Mouse (Mus musculus): ENCODE results near the gene Dapl1. TPM values are rescaled to one million over a fixed set of nuclear protein-coding genes. Genes with fewer than 3 reads are reported as not detected.

Gene Dapl1
- polyA plus RNA-seq, 1 experiment from 2014 or later: 2.1 TPM

DNA sequence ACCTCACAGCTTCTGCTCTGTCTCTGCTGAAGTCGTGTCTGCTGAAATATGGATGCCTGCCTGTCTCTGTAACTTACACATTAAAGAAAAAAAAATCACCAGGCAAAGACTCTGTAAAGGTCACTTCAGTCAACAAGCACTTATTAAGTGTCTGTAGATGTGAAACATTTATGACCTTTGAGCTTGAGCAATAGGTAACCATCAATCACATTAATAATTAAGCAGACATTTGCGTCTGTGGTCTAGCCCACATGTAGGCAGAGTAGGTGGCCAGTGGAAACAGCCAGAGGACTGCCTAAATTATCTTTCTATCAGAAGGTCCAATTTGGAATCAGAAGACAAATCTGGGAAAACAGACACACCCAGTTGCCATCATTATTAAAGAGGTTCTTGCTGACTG is 32.8 kb upstream of the Dapl1 start:
- Histone ChIP-seq H3K9ac (replicated peaks) (no peak overlapping the region), H3K4me2 (no peak overlapping the region), H3K4me3 (replicated peaks) (no peak overlapping the region), H3K36me3 (no peaks in the 10 kb centered on the region), H3K27ac (no peak overlapping the region), H3K4me1 (replicated peaks) (no peaks in the 10 kb centered on the region), H3K27me3 (no peaks in the 10 kb centered on the region), H3K9me3 (no peaks in the 10 kb centered on the region)
- WGBS: 39% methylated on average over 2 of the region's 2 CpGs
- no peak for ATAC-seq (ENCODE audit: insufficient number of reproducible peaks, insufficient read depth, low FRiP score, low TSS enrichment, low read depth)

DNA sequence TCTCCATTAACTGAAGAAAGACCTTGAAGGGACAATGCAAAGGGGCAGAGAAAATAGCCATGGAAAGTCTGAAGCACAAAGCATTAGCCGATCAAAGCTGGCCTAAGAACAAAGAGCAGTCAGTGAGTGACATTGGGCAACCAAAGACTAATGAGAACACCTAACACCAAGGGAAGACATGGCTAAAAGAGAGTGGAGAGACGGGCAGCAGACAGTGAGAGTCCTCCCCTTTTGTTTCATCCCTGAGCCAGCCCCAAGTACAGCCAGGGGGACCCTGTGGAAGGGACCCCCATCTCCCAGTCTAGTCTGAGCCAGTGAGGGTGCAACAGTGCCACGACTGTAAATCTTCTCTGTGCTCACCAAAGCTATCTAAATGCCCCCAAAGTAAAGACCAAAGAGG is 32.4 kb upstream of the Dapl1 start:
- ATAC-seq (ENCODE audit: insufficient number of reproducible peaks, insufficient read depth, low FRiP score, low TSS enrichment, low read depth): no peak
- Histone ChIP-seq H3K27me3 (no peaks in the 10 kb centered on the region), H3K4me3 (replicated peaks) (no peak overlapping the region), H3K4me1 (replicated peaks) (no peaks in the 10 kb centered on the region), H3K36me3 (no peaks in the 10 kb centered on the region), H3K9ac (replicated peaks) (no peak overlapping the region), H3K4me2 (no peak overlapping the region), H3K9me3 (no peaks in the 10 kb centered on the region), H3K27ac (no peak overlapping the region)
- WGBS: 76% methylated on average over 3 of the region's 3 CpGs

DNA sequence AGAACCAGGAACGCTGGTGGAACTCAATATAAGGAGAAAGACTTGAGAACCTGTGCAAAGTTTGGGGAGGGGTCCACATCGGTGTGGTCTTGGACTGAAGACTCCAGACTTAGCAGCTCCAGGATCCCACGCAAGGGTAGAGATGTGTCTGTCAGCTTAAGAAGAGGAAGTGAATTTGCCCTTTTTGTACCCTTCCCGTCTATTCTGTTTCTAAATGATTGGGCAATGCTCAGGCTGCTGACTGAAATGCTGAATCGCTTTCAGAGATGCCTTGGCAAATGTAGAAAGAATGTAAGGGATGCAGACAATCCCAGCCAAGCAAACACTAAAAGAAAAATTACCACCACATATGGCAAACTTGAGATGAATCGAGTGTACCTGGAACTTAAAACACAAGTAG is 22.4 kb upstream of the Dapl1 start:
- H3K27me3 ChIP-seq: no peaks in the 10 kb centered on the region
- 88% methylated on average over 6 of the region's 6 CpGs for WGBS
- no peaks in the 10 kb centered on the region for H3K4me1 ChIP-seq (replicated peaks)
- no peak overlapping the region for H3K4me3 ChIP-seq (replicated peaks)
- no peak for ATAC-seq (ENCODE audit: insufficient number of reproducible peaks, insufficient read depth, low FRiP score, low TSS enrichment, low read depth)
- no peaks in the 10 kb centered on the region for H3K36me3 ChIP-seq
- H3K4me2 ChIP-seq: no peak overlapping the region
- 0 out of 2 replicates have a peak, but pooled peaks cover 3% of the 10 kb centered on the region for H3K9me3 ChIP-seq
- no peak overlapping the region for H3K9ac ChIP-seq (replicated peaks)
- H3K27ac ChIP-seq: no peak overlapping the region

DNA sequence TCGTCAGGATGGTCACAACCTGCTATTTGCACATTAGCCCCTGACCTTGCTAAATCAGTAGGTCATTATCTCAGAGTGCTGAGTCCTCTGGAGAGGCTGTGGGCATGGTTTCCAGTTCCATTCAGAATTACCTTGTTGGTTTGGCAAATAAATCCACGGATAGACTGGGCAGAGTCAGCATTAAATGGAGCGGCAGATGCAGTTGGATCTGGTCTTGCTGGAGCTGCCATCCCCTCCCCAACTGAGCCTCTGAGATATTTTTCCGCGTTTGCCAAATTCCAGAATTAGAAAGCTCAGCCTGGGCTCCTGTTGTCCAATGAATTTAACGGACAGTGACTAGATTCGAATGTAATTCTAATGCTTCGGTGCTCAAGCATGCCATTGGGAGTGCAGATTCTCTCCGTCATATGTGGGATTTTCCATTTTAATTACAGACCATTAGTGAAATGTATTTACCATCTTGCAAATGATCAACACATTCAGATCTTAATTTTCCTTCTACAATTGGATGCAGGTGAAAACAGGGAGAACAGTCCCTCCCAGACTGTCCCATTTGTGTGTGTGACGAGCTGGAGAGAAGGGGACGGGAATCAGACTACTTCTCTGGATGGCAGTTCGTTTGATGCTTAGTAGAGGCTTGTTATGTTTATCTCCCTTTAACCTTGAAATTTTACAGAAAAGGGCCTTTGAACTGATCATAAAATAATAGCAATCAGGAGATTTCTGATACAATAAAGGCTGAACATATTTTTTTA is 20.8 kb upstream of the Dapl1 start:
- Histone ChIP-seq H3K9ac (replicated peaks) (no peak overlapping the region), H3K4me1 (replicated peaks) (no peaks in the 10 kb centered on the region), H3K36me3 (no peaks in the 10 kb centered on the region), H3K9me3 (0 out of 2 replicates have a peak, but pooled peaks cover 3% of the 10 kb centered on the region), H3K4me2 (no peak overlapping the region), H3K27me3 (no peaks in the 10 kb centered on the region), H3K4me3 (replicated peaks) (no peak overlapping the region), H3K27ac (no peak overlapping the region)
- 73% methylated on average over 12 of the region's 12 CpGs for WGBS
- no peak for ATAC-seq (ENCODE audit: insufficient number of reproducible peaks, insufficient read depth, low FRiP score, low TSS enrichment, low read depth)

DNA sequence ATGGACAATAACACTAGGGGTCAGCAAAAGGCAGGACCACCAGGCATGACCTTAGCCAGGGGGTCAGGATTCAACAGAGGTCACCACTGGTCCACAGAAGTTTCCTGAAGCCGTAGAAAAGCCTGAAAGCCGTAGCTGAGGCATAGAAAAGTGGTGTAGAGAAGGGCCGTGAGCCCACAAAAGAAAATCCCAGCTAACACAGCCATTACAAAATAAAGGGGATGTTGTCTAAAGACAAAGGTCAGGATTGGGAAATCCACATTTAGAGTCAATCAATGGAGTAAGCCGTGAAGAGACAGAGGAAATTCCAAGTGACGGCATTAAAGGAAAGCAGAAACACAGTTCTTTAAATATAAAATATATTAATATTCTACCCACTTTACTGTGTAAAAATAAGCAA is 18.8 kb upstream of the Dapl1 start:
- H3K27ac ChIP-seq: no peak overlapping the region
- H3K9ac ChIP-seq (replicated peaks): no peak overlapping the region
- H3K36me3 ChIP-seq: no peaks in the 10 kb centered on the region
- H3K4me1 ChIP-seq (replicated peaks): 0 out of 2 replicates have a peak, but pooled peaks cover under 1% of the 10 kb centered on the region
- H3K27me3 ChIP-seq: no peaks in the 10 kb centered on the region
- H3K4me2 ChIP-seq: no peak overlapping the region
- 89% methylated on average over 5 of the region's 5 CpGs for WGBS
- ATAC-seq (ENCODE audit: insufficient number of reproducible peaks, insufficient read depth, low FRiP score, low TSS enrichment, low read depth): no peak
- no peaks in the 10 kb centered on the region for H3K9me3 ChIP-seq
- H3K4me3 ChIP-seq (replicated peaks): no peak overlapping the region

DNA sequence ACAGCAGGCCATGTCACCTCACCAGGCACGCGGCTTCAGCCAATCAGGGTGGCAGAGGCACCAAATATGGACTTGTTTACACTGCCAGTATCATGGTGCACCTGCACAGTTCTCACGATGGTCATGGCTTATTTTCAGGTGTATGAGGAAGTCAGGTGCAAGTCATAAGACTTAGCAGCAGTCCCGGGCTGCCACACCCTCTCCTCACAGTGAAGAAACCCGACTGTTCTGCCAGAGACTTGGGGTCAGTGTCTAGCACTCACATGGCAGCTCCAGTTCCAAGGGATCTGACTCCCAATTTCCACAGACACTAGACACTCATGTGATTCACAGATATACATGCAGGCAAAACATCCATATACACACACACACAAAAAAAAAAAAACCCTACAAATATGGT is 18.1 kb upstream of the Dapl1 start:
- no peaks in the 10 kb centered on the region for H3K27me3 ChIP-seq
- H3K27ac ChIP-seq: no peak overlapping the region
- H3K4me1 ChIP-seq (replicated peaks): 0 out of 2 replicates have a peak, but pooled peaks cover 5% of the 10 kb centered on the region
- no peaks in the 10 kb centered on the region for H3K36me3 ChIP-seq
- WGBS: 72% methylated on average over 5 of the region's 5 CpGs
- H3K4me2 ChIP-seq: no peak overlapping the region
- no peak overlapping the region for H3K4me3 ChIP-seq (replicated peaks)
- no peak overlapping the region for H3K9ac ChIP-seq (replicated peaks)
- no peaks in the 10 kb centered on the region for H3K9me3 ChIP-seq
- no peak for ATAC-seq (ENCODE audit: insufficient number of reproducible peaks, insufficient read depth, low FRiP score, low TSS enrichment, low read depth)

DNA sequence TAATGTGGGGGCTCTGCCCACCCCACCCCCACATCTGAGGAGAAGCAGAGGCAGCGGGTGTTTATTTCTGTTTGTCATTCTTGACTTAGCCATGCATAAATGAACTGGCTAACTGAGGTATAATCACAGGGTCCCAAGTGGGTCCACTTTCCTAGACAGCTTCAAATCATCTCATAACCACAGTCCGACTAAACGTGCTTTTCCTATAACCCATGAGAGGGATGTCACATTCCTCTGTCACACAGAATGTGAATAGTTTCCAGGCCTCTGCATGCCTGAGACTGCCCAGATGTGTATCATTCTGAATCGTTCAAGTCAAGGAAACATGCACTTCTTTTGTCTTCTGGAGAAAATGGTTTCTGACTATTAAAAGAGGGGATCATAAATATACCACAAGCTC is 17.4 kb upstream of the Dapl1 start:
- WGBS: 59% methylated on average over 4 of the region's 4 CpGs
- no peak overlapping the region for H3K27ac ChIP-seq
- H3K4me1 ChIP-seq (replicated peaks): 0 out of 2 replicates have a peak, but pooled peaks cover 9% of the 10 kb centered on the region
- no peak overlapping the region for H3K4me2 ChIP-seq
- no peaks in the 10 kb centered on the region for H3K36me3 ChIP-seq
- no peak overlapping the region for H3K9ac ChIP-seq (replicated peaks)
- ATAC-seq (ENCODE audit: insufficient number of reproducible peaks, insufficient read depth, low FRiP score, low TSS enrichment, low read depth): no peak
- H3K9me3 ChIP-seq: no peaks in the 10 kb centered on the region
- no peak overlapping the region for H3K4me3 ChIP-seq (replicated peaks)
- H3K27me3 ChIP-seq: no peaks in the 10 kb centered on the region

DNA sequence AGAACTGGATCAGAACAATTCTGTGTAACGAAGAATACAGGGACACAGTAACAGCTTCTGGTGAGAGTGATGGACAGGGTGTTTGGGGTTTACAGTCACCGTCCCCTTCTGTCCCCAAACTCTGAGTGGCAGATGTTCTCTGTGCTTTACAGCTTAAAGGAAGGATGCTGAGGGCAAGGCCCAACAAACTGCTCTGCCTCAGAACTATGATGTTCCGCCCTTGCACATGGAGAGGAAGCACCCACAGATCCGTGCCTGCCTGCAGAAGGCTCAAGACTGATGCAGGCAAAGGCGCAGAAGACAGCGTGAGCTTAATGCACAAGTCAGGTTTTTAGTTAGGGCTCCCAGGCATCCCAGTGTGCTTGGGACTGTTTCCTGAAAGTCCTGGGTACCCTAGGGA is 16.5 kb upstream of the Dapl1 start:
- Histone ChIP-seq H3K36me3 (no peaks in the 10 kb centered on the region), H3K4me1 (replicated peaks) (0 out of 2 replicates have a peak, but pooled peaks cover 9% of the 10 kb centered on the region), H3K4me3 (replicated peaks) (no peak overlapping the region), H3K9me3 (no peaks in the 10 kb centered on the region), H3K9ac (replicated peaks) (no peak overlapping the region), H3K4me2 (no peak overlapping the region), H3K27me3 (no peaks in the 10 kb centered on the region), H3K27ac (no peak overlapping the region)
- ATAC-seq (ENCODE audit: insufficient number of reproducible peaks, insufficient read depth, low FRiP score, low TSS enrichment, low read depth): no peak
- 92% methylated on average over 6 of the region's 6 CpGs for WGBS

DNA sequence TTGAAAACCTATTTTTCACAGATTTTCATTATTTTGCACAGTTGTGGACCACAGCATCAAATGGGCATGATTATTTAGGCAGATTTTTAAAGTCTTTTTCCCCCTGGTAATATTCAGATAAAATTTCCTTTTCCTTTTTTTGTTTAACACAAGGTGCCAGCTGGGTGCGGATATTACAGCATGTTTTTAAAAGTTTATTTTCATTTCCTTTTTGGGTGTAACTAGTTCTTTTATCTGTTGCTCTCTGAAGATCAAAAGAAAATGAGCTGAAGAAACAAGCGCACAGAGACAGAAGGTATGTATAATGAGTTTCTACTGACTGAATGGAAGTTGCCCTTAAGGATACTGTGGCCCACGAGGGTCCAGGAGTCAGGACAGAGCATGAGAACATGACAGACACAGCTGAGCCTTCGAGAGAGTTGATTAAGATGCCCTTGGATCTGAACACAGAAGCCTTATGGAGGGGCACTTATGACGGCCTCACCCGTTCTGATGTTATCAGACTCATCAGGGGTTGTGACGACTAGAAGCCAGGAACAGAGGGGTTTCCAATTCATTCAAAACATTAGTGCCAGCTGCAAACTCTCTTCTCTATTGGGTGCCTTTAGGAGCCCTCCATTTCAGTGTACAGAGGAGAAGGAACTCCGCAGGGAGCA is 14.7 kb upstream of the Dapl1 start:
- Histone ChIP-seq H3K4me1 (replicated peaks) (0 out of 2 replicates have a peak, but pooled peaks cover 9% of the 10 kb centered on the region), H3K27me3 (no peaks in the 10 kb centered on the region), H3K4me2 (no peak overlapping the region), H3K36me3 (no peaks in the 10 kb centered on the region), H3K4me3 (replicated peaks) (no peak overlapping the region), H3K27ac (no peak overlapping the region), H3K9me3 (no peaks in the 10 kb centered on the region), H3K9ac (replicated peaks) (no peak overlapping the region)
- no peak for ATAC-seq (ENCODE audit: insufficient number of reproducible peaks, insufficient read depth, low FRiP score, low TSS enrichment, low read depth)
- WGBS: 76% methylated on average over 8 of the region's 8 CpGs

DNA sequence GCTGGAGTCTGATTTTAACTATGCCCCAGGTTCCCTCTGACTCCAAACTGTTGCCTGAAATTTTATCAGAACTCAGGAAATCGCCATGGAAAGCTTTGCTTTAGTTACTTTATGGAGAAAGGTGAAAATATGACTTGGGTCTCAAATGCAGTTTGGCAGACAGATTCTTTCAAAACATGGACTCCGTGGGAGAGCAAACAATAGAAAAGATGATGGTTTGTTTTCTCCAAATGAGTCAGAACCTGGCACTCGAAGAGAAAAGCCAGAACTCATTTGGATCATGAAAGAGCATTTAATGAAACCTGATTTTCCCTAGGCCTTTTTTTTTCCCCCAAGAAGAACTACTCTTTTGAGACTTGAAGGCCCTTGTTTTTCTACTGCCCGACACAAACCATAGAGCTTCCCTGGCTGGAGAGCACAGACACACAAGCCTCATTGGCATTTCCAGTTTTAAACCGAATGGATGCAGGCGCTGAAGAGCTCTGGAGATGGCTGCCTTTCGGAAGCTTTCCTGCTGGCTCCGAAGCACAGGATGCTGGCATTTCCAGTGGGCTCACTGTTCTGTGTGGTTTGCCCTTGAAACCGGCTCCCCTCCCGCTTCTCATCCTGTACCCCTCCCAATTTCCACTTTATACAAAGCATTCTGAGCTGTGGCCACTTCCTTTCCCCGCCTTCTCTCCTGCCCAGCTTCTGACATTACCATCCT is 14.0 kb upstream of the Dapl1 start:
- no peaks in the 10 kb centered on the region for H3K27me3 ChIP-seq
- no peak for ATAC-seq (ENCODE audit: insufficient number of reproducible peaks, insufficient read depth, low FRiP score, low TSS enrichment, low read depth)
- H3K4me2 ChIP-seq: no peak overlapping the region
- H3K9me3 ChIP-seq: no peaks in the 10 kb centered on the region
- 75% methylated on average over 11 of the region's 11 CpGs for WGBS
- H3K36me3 ChIP-seq: no peaks in the 10 kb centered on the region
- H3K4me3 ChIP-seq (replicated peaks): no peak overlapping the region
- H3K4me1 ChIP-seq (replicated peaks): 0 out of 2 replicates have a peak, but pooled peaks cover 9% of the 10 kb centered on the region
- no peak overlapping the region for H3K9ac ChIP-seq (replicated peaks)
- 0 out of 2 replicates have a peak overlapping the region, but pooled peaks have one; percentile 30 for H3K27ac ChIP-seq
